Comparison of ENCODE assay signal across 8 mouse cellular contexts in genomic region chr13:113515162-113515600, GRCm38 (mm10).
DNase-seq lines count a peak whose midpoint lies in the region; ATAC-seq and TF ChIP-seq lines count a peak whose summit lies in the region.

No protein-coding gene starts in this region.

- H3K9ac ChIP-seq in forebrain, embryonic 14.5 days (ENCODE audit: low read length): no peak overlapping the region
- H3K9ac ChIP-seq in forebrain, embryonic 12.5 days: no peak overlapping the region

- no peak overlapping the region for H3K4me3 ChIP-seq in forebrain, embryonic 14.5 days (ENCODE audit: low read depth, low read length)
- no peak overlapping the region for H3K4me3 ChIP-seq in forebrain, embryonic 12.5 days (replicated peaks)
- no peak overlapping the region for H3K4me3 ChIP-seq in thymus, adult 2 months (ENCODE audit: control insufficient read depth, insufficient read depth, low read length)

- no peaks in the 10 kb centered on the region for H3K36me3 ChIP-seq in forebrain, embryonic 14.5 days (ENCODE audit: control insufficient read depth, insufficient read depth, low read length)
- no peaks in the 10 kb centered on the region for H3K36me3 ChIP-seq in forebrain, embryonic 12.5 days (replicated peaks)
- H3K36me3 ChIP-seq in thymus, adult 2 months (ENCODE audit: control insufficient read depth, insufficient read depth, low read length): no peaks in the 10 kb centered on the region

- H3K9me3 ChIP-seq in forebrain, embryonic 14.5 days (replicated peaks; ENCODE audit: control insufficient read depth, low read length): no peaks in the 10 kb centered on the region
- no peaks in the 10 kb centered on the region for H3K9me3 ChIP-seq in forebrain, embryonic 12.5 days

- ATAC-seq in forebrain, embryonic 14.5 days: no peak
- no peak for ATAC-seq in forebrain, embryonic 12.5 days (ENCODE audit: low FRiP score)

- H3K4me2 ChIP-seq in forebrain, embryonic 14.5 days (ENCODE audit: low read length): no peak overlapping the region
- no peak overlapping the region for H3K4me2 ChIP-seq in forebrain, embryonic 12.5 days

- TF ChIP-seq POLR2A in thymus, adult 2 months (IDR thresholded peaks at IDR 0.05; ENCODE audit: control insufficient read depth, extremely low read depth, insufficient read depth, low read length, poor library complexity): no peak

- H3K4me1 ChIP-seq in forebrain, embryonic 14.5 days (ENCODE audit: control insufficient read depth, insufficient read depth, low read length): no peaks in the 10 kb centered on the region
- H3K4me1 ChIP-seq in forebrain, embryonic 12.5 days: no peaks in the 10 kb centered on the region
- H3K4me1 ChIP-seq in thymus, adult 2 months (replicated peaks; ENCODE audit: control insufficient read depth, insufficient read depth, low read length): 0 out of 2 replicates have a peak, but pooled peaks cover 2% of the 10 kb centered on the region

- no peak overlapping the region for H3K27ac ChIP-seq in forebrain, embryonic 14.5 days (ENCODE audit: low read depth, low read length)
- H3K27ac ChIP-seq in forebrain, embryonic 12.5 days: no peak overlapping the region
- H3K27ac ChIP-seq in thymus, adult 2 months (ENCODE audit: control insufficient read depth, insufficient read depth, low read length): no peak overlapping the region

- TF ChIP-seq CTCF in thymus, adult 2 months (IDR thresholded peaks at IDR 0.05; ENCODE audit: borderline replicate concordance, control insufficient read depth, extremely low read depth, insufficient read depth, low read length, poor library complexity): no peak

- DNase-seq in forebrain, embryonic 14.5 days (ENCODE audit: low spot score): peak; percentile 13
- DNase-seq in thymus, adult 2 months: peak; percentile 4
- DNase-seq in thymus, postnatal 10 days (ENCODE audit: low spot score in 2 of 2): no peak
- DNase-seq in heart, postnatal 4 days: peak; percentile 27
- DNase-seq in lung, postnatal 25 days (ENCODE audit: low spot score): peak; percentile 39
- DNase-seq in urinary bladder, postnatal 4 days (ENCODE audit: low spot score in 2 of 2): no peak
- DNase-seq in urinary bladder, postnatal 10 days (ENCODE audit: low spot score): no peak

- whole genome bisulfite sequencing in forebrain, embryonic 14.5 days: 59% methylated on average over 7 of the region's 7 CpGs
- 68% methylated on average over 7 of the region's 7 CpGs for WGBS in forebrain, embryonic 12.5 days
- WGBS in thymus, adult 2 months: 10% methylated on average over 7 of the region's 7 CpGs

- no peaks in the 10 kb centered on the region for H3K27me3 ChIP-seq in forebrain, embryonic 14.5 days (replicated peaks; ENCODE audit: control insufficient read depth, insufficient read depth, low read length)
- H3K27me3 ChIP-seq in forebrain, embryonic 12.5 days: no peaks in the 10 kb centered on the region
- no peaks in the 10 kb centered on the region for H3K27me3 ChIP-seq in thymus, adult 2 months (ENCODE audit: control insufficient read depth, insufficient read depth, low read length)

Comparison
In these comparisons a context has a peak if more than half of its experiments do, and no peak if none do; other contexts are left out.
1. DNase-seq: peak in forebrain, embryonic 14.5 days (single experiment), thymus, adult 2 months (single experiment), heart, postnatal 4 days (single experiment) and lung, postnatal 25 days (single experiment); none in thymus, postnatal 10 days (0 of 2), urinary bladder, postnatal 4 days (0 of 2) and urinary bladder, postnatal 10 days (single experiment).